8 mouse cellular contexts compared by ENCODE assay signal in the genomic region with DNA sequence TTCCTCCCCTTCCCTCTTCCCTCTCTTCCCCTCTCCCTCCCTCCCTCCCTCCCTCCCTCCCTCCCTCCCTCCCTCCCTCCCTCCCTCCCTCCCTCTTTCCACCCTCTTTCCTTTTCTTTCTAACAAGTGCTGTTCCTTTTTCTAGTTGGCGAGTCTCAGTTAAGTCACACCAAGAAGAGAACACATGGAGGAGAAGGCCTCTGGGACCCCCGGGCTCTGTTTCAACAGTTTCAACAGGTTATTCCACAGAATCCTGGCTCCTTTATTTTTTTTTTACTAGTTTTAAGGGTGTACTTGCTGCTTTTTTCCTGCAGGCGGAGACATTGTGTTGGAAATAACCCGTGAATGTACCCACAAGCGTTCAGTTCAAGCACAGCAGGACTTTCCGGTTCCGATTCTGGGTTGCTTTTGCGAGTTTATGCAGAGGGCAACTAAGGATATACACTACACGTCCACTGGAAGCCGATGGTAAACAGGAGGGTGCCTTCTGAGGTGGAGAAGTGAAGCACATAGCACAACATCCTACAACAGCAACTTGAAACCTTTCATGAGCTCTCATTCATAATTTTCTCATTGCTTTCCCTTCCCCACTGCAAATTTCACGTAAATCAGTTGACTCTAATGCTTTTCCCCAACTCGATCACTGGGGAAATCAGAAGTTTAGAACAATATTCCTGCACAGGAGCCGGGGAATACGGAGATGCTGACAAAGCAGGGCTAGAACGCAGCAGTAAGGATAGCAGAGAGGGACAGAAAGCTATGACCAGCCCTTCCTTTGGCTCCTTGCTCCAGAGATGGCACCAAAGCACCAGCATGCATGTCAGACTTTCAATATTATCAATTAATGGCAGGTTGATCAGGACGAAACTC. TPM values are rescaled to one million over a fixed set of nuclear protein-coding genes. Genes with fewer than 3 reads are reported as not detected.
DNase-seq lines count a peak whose midpoint lies in the region; ATAC-seq and TF ChIP-seq lines count a peak whose summit lies in the region.

No protein-coding gene starts in this region.

- H3K4me3 ChIP-seq in C2C12 (ENCODE audit: insufficient read depth, poor library complexity, severe bottlenecking) = peak overlapping the region; percentile 21
- H3K4me3 ChIP-seq in bone marrow, adult 2 months (replicated peaks; ENCODE audit: control insufficient read depth, low read depth, low read length) = peak overlapping the region; percentile 55
- peak overlapping the region; percentile 47 for H3K4me3 ChIP-seq in embryonic fibroblast, embryonic 13.5 days (ENCODE audit: insufficient read depth, low read length)
- H3K4me3 ChIP-seq in heart, embryonic 14.5 days (ENCODE audit: control insufficient read depth in 1 of 2, insufficient read depth in 1 of 2, low read depth in 1 of 2, low read length in 2 of 2) = peak overlapping the region; percentile 42 to 57
- H3K4me3 ChIP-seq in kidney, postnatal 0 days (replicated peaks; ENCODE audit: low read depth, low read length) = peak overlapping the region; percentile 44
- peak overlapping the region; percentile 46 for H3K4me3 ChIP-seq in liver, embryonic 11.5 days (ENCODE audit: low read depth, low read length)
- peak overlapping the region; percentile 19 for H3K4me3 ChIP-seq in myocyte
- H3K4me3 ChIP-seq in stomach, embryonic 15.5 days (replicated peaks) = peak overlapping the region; percentile 46

- H3K4me1 ChIP-seq in bone marrow, adult 2 months (ENCODE audit: control insufficient read depth, insufficient read depth, low read length) = no peaks in the 10 kb centered on the region; the same call in 1 of the 2 replicates
- H3K4me1 ChIP-seq in embryonic fibroblast, embryonic 13.5 days (ENCODE audit: control insufficient read depth, insufficient read depth, low read length) = no peaks in the 10 kb centered on the region
- H3K4me1 ChIP-seq in heart, embryonic 14.5 days (ENCODE audit: control insufficient read depth in 2 of 2, insufficient read depth in 2 of 2, low read length in 2 of 2) = no peaks in the 10 kb centered on the region
- 0 out of 2 replicates have a peak, but pooled peaks cover 3% of the 10 kb centered on the region for H3K4me1 ChIP-seq in kidney, postnatal 0 days (replicated peaks; ENCODE audit: insufficient read depth, low read length)
- no peaks in the 10 kb centered on the region for H3K4me1 ChIP-seq in liver, embryonic 11.5 days (replicated peaks; ENCODE audit: control insufficient read depth, insufficient read depth, low read length)
- H3K4me1 ChIP-seq in stomach, embryonic 15.5 days = no peaks in the 10 kb centered on the region

- H3K27me3 ChIP-seq in C2C12 (ENCODE audit: control insufficient read depth, insufficient read depth, insufficient read length) = no peaks in the 10 kb centered on the region
- no peaks in the 10 kb centered on the region for H3K27me3 ChIP-seq in heart, embryonic 14.5 days (ENCODE audit: control insufficient read depth, insufficient read depth, low read length)
- H3K27me3 ChIP-seq in kidney, postnatal 0 days (ENCODE audit: insufficient read depth, low read length) = no peaks in the 10 kb centered on the region
- no peaks in the 10 kb centered on the region for H3K27me3 ChIP-seq in liver, embryonic 11.5 days (replicated peaks; ENCODE audit: control insufficient read depth, insufficient read depth, low read length)
- H3K27me3 ChIP-seq in myocyte (ENCODE audit: control insufficient read depth, insufficient read depth, insufficient read length) = no peaks in the 10 kb centered on the region
- no peaks in the 10 kb centered on the region for H3K27me3 ChIP-seq in stomach, embryonic 15.5 days (replicated peaks)

- H3K36me3 ChIP-seq in C2C12 (ENCODE audit: control insufficient read depth, insufficient read depth) (no peaks in the 10 kb centered on the region), myocyte (ENCODE audit: control insufficient read depth, insufficient read depth) (no peaks in the 10 kb centered on the region)
- no peaks in the 10 kb centered on the region for H3K36me3 ChIP-seq in heart, embryonic 14.5 days (ENCODE audit: control insufficient read depth, insufficient read depth, low read length)
- no peaks in the 10 kb centered on the region for H3K36me3 ChIP-seq in kidney, postnatal 0 days (ENCODE audit: insufficient read depth, low read length)
- no peaks in the 10 kb centered on the region for H3K36me3 ChIP-seq in liver, embryonic 11.5 days (ENCODE audit: control insufficient read depth, insufficient read depth, low read length)
- H3K36me3 ChIP-seq in stomach, embryonic 15.5 days = no peaks in the 10 kb centered on the region

- no peak overlapping the region for H3K27ac ChIP-seq in bone marrow, adult 2 months (ENCODE audit: control insufficient read depth, insufficient read depth, low read depth, low read length, poor library complexity)
- peak overlapping the region; percentile 10; the same call in 1 of the 2 replicates for H3K27ac ChIP-seq in embryonic fibroblast, embryonic 13.5 days (ENCODE audit: insufficient read depth, low read length)
- H3K27ac ChIP-seq in heart, embryonic 14.5 days (replicated peaks in 1 of 2; ENCODE audit: control insufficient read depth in 1 of 2, insufficient read depth in 1 of 2, low read depth in 2 of 2, low read length in 2 of 2) = no peak overlapping the region
- no peak overlapping the region for H3K27ac ChIP-seq in kidney, postnatal 0 days
- H3K27ac ChIP-seq in liver, embryonic 11.5 days (ENCODE audit: low read depth, low read length) = no peak overlapping the region
- H3K27ac ChIP-seq in stomach, embryonic 15.5 days = no peak overlapping the region

- no peak for TF ChIP-seq POLR2A in bone marrow, adult 2 months (IDR thresholded peaks at IDR 0.05; ENCODE audit: borderline replicate concordance, control insufficient read depth, low read depth, low read length)
- TF ChIP-seq POLR2A in embryonic fibroblast, embryonic 13.5 days (IDR thresholded peaks at IDR 0.05; ENCODE audit: low read depth, low read length) = no peak; the same call in 1 of the 2 replicates
- TF ChIP-seq POLR2A in myocyte (IDR thresholded peaks at IDR 0.05; ENCODE audit: insufficient read length, low read depth) = no peak

- peak; percentile 7 for TF ChIP-seq CTCF in C2C12 (IDR thresholded peaks at IDR 0.05; ENCODE audit: control insufficient read depth, insufficient read depth, insufficient read length)
- 0 out of 2 replicates have a peak, but pooled peaks have one; percentile 25 for TF ChIP-seq CTCF in bone marrow, adult 2 months (IDR thresholded peaks at IDR 0.05; ENCODE audit: control insufficient read depth, insufficient read depth, low read length)
- 0 out of 2 replicates have a peak, but pooled peaks have one; percentile 2 for TF ChIP-seq CTCF in embryonic fibroblast, embryonic 13.5 days (IDR thresholded peaks at IDR 0.05; ENCODE audit: borderline replicate concordance, insufficient read depth, low read length)
- TF ChIP-seq CTCF in kidney, postnatal 0 days (IDR thresholded peaks at IDR 0.05; ENCODE audit: low read depth) = peak; percentile 78

- H3K79me3 ChIP-seq in C2C12 (ENCODE audit: low read depth) = no peaks in the 10 kb centered on the region

- H3K4me2 ChIP-seq in heart, embryonic 14.5 days (ENCODE audit: low read length) = peak overlapping the region; percentile 75
- peak overlapping the region; percentile 85 for H3K4me2 ChIP-seq in kidney, postnatal 0 days (ENCODE audit: low read length)
- peak overlapping the region; percentile 60 for H3K4me2 ChIP-seq in liver, embryonic 11.5 days
- H3K4me2 ChIP-seq in myocyte (ENCODE audit: low read depth) = peak overlapping the region; percentile 86
- H3K4me2 ChIP-seq in stomach, embryonic 15.5 days = peak overlapping the region; percentile 73

- DNase-seq in kidney, postnatal 0 days (ENCODE audit: low spot score) = peak; percentile 89
- DNase-seq in liver, embryonic 11.5 days (ENCODE audit: low spot score) = peak; percentile 49

- H3ac ChIP-seq in C2C12 (ENCODE audit: control insufficient read depth, insufficient read length, low read depth) (peak overlapping the region; percentile 74), myocyte (ENCODE audit: control insufficient read depth, insufficient read length) (no peak overlapping the region)

- peak overlapping the region; percentile 73 for H3K9ac ChIP-seq in heart, embryonic 14.5 days (ENCODE audit: low read length)
- H3K9ac ChIP-seq in kidney, postnatal 0 days (ENCODE audit: low read depth, low read length) = peak overlapping the region; percentile 62
- H3K9ac ChIP-seq in liver, embryonic 11.5 days (ENCODE audit: low read depth, low read length) = peak overlapping the region; percentile 58
- peak overlapping the region; percentile 16; the same call in 1 of the 2 replicates for H3K9ac ChIP-seq in stomach, embryonic 15.5 days

- WGBS in bone marrow, adult 2 months = 4% methylated on average over 16 of the region's 16 CpGs
- 2% methylated on average over 16 of the region's 16 CpGs for WGBS in heart, embryonic 14.5 days
- WGBS in kidney, postnatal 0 days = 2% methylated on average over 16 of the region's 16 CpGs
- 2% methylated on average over 16 of the region's 16 CpGs for WGBS in liver, embryonic 11.5 days
- 1% methylated on average over 15 of the region's 16 CpGs for WGBS in stomach, embryonic 15.5 days

- H3K9me3 ChIP-seq in heart, embryonic 14.5 days (ENCODE audit: control insufficient read depth, low read length) = no peaks in the 10 kb centered on the region
- no peaks in the 10 kb centered on the region for H3K9me3 ChIP-seq in kidney, postnatal 0 days (replicated peaks; ENCODE audit: low read length)
- no peaks in the 10 kb centered on the region for H3K9me3 ChIP-seq in liver, embryonic 11.5 days (ENCODE audit: control insufficient read depth, low read length)
- H3K9me3 ChIP-seq in stomach, embryonic 15.5 days = no peaks in the 10 kb centered on the region

- H3K79me2 ChIP-seq in C2C12 (ENCODE audit: control insufficient read depth, insufficient read depth) = no peaks in the 10 kb centered on the region
- H3K79me2 ChIP-seq in myocyte (ENCODE audit: control insufficient read depth, insufficient read depth) = no peaks in the 10 kb centered on the region

- ATAC-seq in heart, embryonic 14.5 days (ENCODE audit: insufficient number of reproducible peaks, insufficient read depth, low FRiP score, low read depth) = no peak
- peak; percentile 76 for ATAC-seq in kidney, postnatal 0 days (replicated peaks; ENCODE audit: low FRiP score, low read depth)
- ATAC-seq in liver, embryonic 11.5 days (replicated peaks; ENCODE audit: low FRiP score) = peak; percentile 60; the same call in 1 of the 2 replicates
- ATAC-seq in stomach, embryonic 15.5 days (ENCODE audit: insufficient read depth, low FRiP score, low read depth) = peak; percentile 47; the same call in 1 of the 2 replicates

RNA-seq across cellular contexts. Expression of a gene that starts 16.7 kb away (rescaled TPM):
- polyA plus RNA-seq in C2C12 (2012; fragmentation: generic; extraction: Trizol) (5.0 TPM), myocyte (2012; fragmentation: generic; extraction: Trizol) (21.2 TPM)
- 2.3 and 6.7 TPM in 2 replicates for polyA plus RNA-seq in bone marrow, adult 2 months (2011; ENCODE audit: insufficient read depth, insufficient read length, low replicate concordance, missing spikeins)
- polyA plus RNA-seq in embryonic fibroblast, embryonic 13.5 days (2011; ENCODE audit: insufficient read length, low read depth, missing spikeins) = 6.2 and 10.4 TPM in 2 replicates
- polyA plus RNA-seq in heart, embryonic 14.5 days (2014; fragmentation: Nextera tagmentation; extraction: Ambion mirVana) = 1.8 and 2.0 TPM in 2 replicates
- polyA plus RNA-seq in kidney, postnatal 0 days (2015; fragmentation: Nextera tagmentation; extraction: Ambion mirVana) = 5.0 and 5.6 TPM in 2 replicates
- 3.8 and 4.9 TPM in 2 replicates for polyA plus RNA-seq in liver, embryonic 11.5 days (2014; fragmentation: Nextera tagmentation; extraction: Ambion mirVana)
- polyA plus RNA-seq in stomach, embryonic 15.5 days (2015; fragmentation: Nextera tagmentation; extraction: Ambion mirVana) = 14.7 and 18.6 TPM in 2 replicates

RNA-seq across cellular contexts. Expression of a gene that starts 27.6 kb away (rescaled TPM):
- polyA plus RNA-seq in C2C12 (2012; fragmentation: generic; extraction: Trizol) (17.4 TPM), myocyte (2012; fragmentation: generic; extraction: Trizol) (5.4 TPM)
- 42.1 and 61.9 TPM in 2 replicates for polyA plus RNA-seq in bone marrow, adult 2 months (2011; ENCODE audit: insufficient read depth, insufficient read length, low replicate concordance, missing spikeins)
- polyA plus RNA-seq in embryonic fibroblast, embryonic 13.5 days (2011; ENCODE audit: insufficient read length, low read depth, missing spikeins) = 50.9 and 56.0 TPM in 2 replicates
- 16.2 and 19.4 TPM in 2 replicates for polyA plus RNA-seq in heart, embryonic 14.5 days (2014; fragmentation: Nextera tagmentation; extraction: Ambion mirVana)
- 10.7 and 14.6 TPM in 2 replicates for polyA plus RNA-seq in kidney, postnatal 0 days (2015; fragmentation: Nextera tagmentation; extraction: Ambion mirVana)
- polyA plus RNA-seq in liver, embryonic 11.5 days (2014; fragmentation: Nextera tagmentation; extraction: Ambion mirVana) = 44.8 and 47.7 TPM in 2 replicates
- polyA plus RNA-seq in stomach, embryonic 15.5 days (2015; fragmentation: Nextera tagmentation; extraction: Ambion mirVana) = 20.5 and 21.1 TPM in 2 replicates

RNA-seq across cellular contexts. Expression of a gene that starts 57.3 kb away (rescaled TPM):
- polyA plus RNA-seq in C2C12 (2012; fragmentation: generic; extraction: Trizol) (0.01 TPM), myocyte (2012; fragmentation: generic; extraction: Trizol) (0.06 TPM)
- 20.5 and 54.7 TPM in 2 replicates for polyA plus RNA-seq in bone marrow, adult 2 months (2011; ENCODE audit: insufficient read depth, insufficient read length, low replicate concordance, missing spikeins)
- polyA plus RNA-seq in embryonic fibroblast, embryonic 13.5 days (2011; ENCODE audit: insufficient read length, low read depth, missing spikeins) = 0.82 and 7.0 TPM in 2 replicates
- polyA plus RNA-seq in heart, embryonic 14.5 days (2014; fragmentation: Nextera tagmentation; extraction: Ambion mirVana) = 0.95 and 1.2 TPM in 2 replicates
- 0.56 and 0.74 TPM in 2 replicates for polyA plus RNA-seq in kidney, postnatal 0 days (2015; fragmentation: Nextera tagmentation; extraction: Ambion mirVana)
- polyA plus RNA-seq in liver, embryonic 11.5 days (2014; fragmentation: Nextera tagmentation; extraction: Ambion mirVana) = 0.81 and 1.2 TPM in 2 replicates
- polyA plus RNA-seq in stomach, embryonic 15.5 days (2015; fragmentation: Nextera tagmentation; extraction: Ambion mirVana) = 1.2 and 1.3 TPM in 2 replicates

Comparison
In these comparisons a context has a peak if more than half of its experiments do, and no peak if none do; other contexts are left out.
1. CTCF ChIP-seq: peak in every context shown above with its lines; median percentile 78 in kidney, postnatal 0 days; 25 in bone marrow, adult 2 months; 7 in C2C12; 2 in embryonic fibroblast, embryonic 13.5 days.
2. H3K9ac ChIP-seq: peak in every context shown above with its lines; median percentile 73 in heart, embryonic 14.5 days; 62 in kidney, postnatal 0 days; 58 in liver, embryonic 11.5 days; 16 in stomach, embryonic 15.5 days.